In the genomic region with DNA sequence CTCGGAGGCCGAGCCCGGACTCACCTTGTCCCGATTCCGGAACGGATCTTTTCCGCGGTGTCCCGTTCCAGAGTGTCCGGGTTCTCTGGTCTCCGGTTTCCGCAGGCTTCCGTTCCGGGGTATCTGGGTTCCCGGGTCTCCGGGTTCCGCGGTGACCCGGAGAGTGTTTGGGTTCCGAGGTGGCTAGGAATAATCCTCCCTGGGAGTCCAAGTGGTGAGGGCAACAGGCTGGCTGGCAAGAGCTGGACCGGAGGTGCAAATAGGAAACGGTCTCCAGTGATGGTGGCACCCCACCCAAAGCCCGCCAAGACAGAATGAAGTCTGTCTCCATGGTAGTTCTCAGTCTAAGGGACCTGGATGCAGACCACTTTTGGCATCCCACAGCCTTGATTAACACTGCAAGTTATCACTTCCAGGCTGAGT, we compare ENCODE assay signal across 8 mouse cellular contexts. TPM values are rescaled to one million over a fixed set of nuclear protein-coding genes. Genes with fewer than 3 reads are reported as not detected.
DNase-seq lines count a peak whose midpoint lies in the region; ATAC-seq and TF ChIP-seq lines count a peak whose summit lies in the region.

A gene (minus strand): TSS at position 64 of the 423 bp plus-strand sequence.

- no peaks in the 10 kb centered on the region for H3K9me3 ChIP-seq in G1E (replicated peaks)
- H3K9me3 ChIP-seq in forebrain, embryonic 15.5 days = no peaks in the 10 kb centered on the region
- H3K9me3 ChIP-seq in liver, postnatal 0 days (ENCODE audit: low read length) = no peaks in the 10 kb centered on the region; the same call in 1 of the 2 replicates
- H3K9me3 ChIP-seq in neural tube, embryonic 13.5 days = 0 out of 2 replicates have a peak, but pooled peaks cover 2% of the 10 kb centered on the region

- peak within 1 kb of the TSS; percentile 77 for H3K4me3 ChIP-seq in G1E (ENCODE audit: low read depth, low read length)
- peak within 1 kb of the TSS; percentile 75 for H3K4me3 ChIP-seq in forebrain, embryonic 15.5 days
- H3K4me3 ChIP-seq in liver, postnatal 0 days (ENCODE audit: low read depth, low read length) = peak within 1 kb of the TSS; percentile 69
- H3K4me3 ChIP-seq in neural tube, embryonic 13.5 days = peak within 1 kb of the TSS; percentile 82
- H3K4me3 ChIP-seq in testis, adult 2 months (ENCODE audit: control insufficient read depth, low read depth, low read length) = peak within 1 kb of the TSS; percentile 99

- H3K9ac ChIP-seq in forebrain, embryonic 15.5 days (replicated peaks) = peak within 1 kb of the TSS; percentile 91
- peak within 1 kb of the TSS; percentile 84 for H3K9ac ChIP-seq in liver, postnatal 0 days (replicated peaks)
- H3K9ac ChIP-seq in neural tube, embryonic 13.5 days = peak within 1 kb of the TSS; percentile 93

- no peak for TF ChIP-seq CTCF in G1E (IDR thresholded peaks at IDR 0.05; ENCODE audit: low read depth, low read length)
- TF ChIP-seq CTCF in liver, postnatal 0 days (IDR thresholded peaks at IDR 0.05; ENCODE audit: low read depth) = no peak
- TF ChIP-seq CTCF in testis, adult 2 months (IDR thresholded peaks at IDR 0.05; ENCODE audit: control insufficient read depth, insufficient read depth, insufficient replicate concordance, low read depth, low read length) = no peak

- intact Hi-C loops in heart, postnatal 25 days (cut with DNase I) = loop anchor here (2.0 to 5.0 kb wide), 2 partner anchors 42 to 217 kb away; a partner anchor contains a TSS

- H3K4me2 ChIP-seq in forebrain, embryonic 15.5 days (replicated peaks) = peak within 1 kb of the TSS; percentile 80
- H3K4me2 ChIP-seq in liver, postnatal 0 days (ENCODE audit: low read depth, low read length) = peak within 1 kb of the TSS; percentile 80
- peak within 1 kb of the TSS; percentile 90 for H3K4me2 ChIP-seq in neural tube, embryonic 13.5 days

- peak; percentile 25 for DNase-seq in G1E (ENCODE audit: low spot score)
- DNase-seq in cerebellum, adult 18-20 months = peak; percentile 77 to 90
- DNase-seq in heart, postnatal 25 days (ENCODE audit: low spot score) = peak; percentile 53
- peak; percentile 79 for DNase-seq in layer of hippocampus, adult 11-12 months (ENCODE audit: low spot score)
- DNase-seq in liver, postnatal 0 days = peak; percentile 85

- 2% methylated on average over 23 of the region's 23 CpGs for WGBS in forebrain, embryonic 15.5 days
- WGBS in liver, postnatal 0 days (ENCODE audit: insufficient replicate concordance) = 2% methylated on average over 23 of the region's 23 CpGs
- 1% methylated on average over 23 of the region's 23 CpGs for WGBS in neural tube, embryonic 13.5 days

- TF ChIP-seq EP300 in liver, postnatal 0 days (IDR thresholded peaks at IDR 0.05; ENCODE audit: low read depth) = no peak

- H3K4me1 ChIP-seq in G1E (ENCODE audit: insufficient read depth, low read depth, low read length) = no peaks in the 10 kb centered on the region; the same call in 1 of the 2 replicates
- H3K4me1 ChIP-seq in forebrain, embryonic 15.5 days = peaks cover 13% of the 10 kb centered on the region
- peaks cover 7% of the 10 kb centered on the region; the same call in 1 of the 2 replicates for H3K4me1 ChIP-seq in liver, postnatal 0 days (ENCODE audit: insufficient read depth)
- peaks cover 13% of the 10 kb centered on the region for H3K4me1 ChIP-seq in neural tube, embryonic 13.5 days (replicated peaks)
- peaks cover 5% of the 10 kb centered on the region for H3K4me1 ChIP-seq in testis, adult 2 months (ENCODE audit: control insufficient read depth, insufficient read depth, low read length)

- peak; percentile 28; the same call in 1 of the 2 replicates for ATAC-seq in G1E (ENCODE audit: extremely low read depth, insufficient number of reproducible peaks, low FRiP score, poor library complexity, severe bottlenecking)
- ATAC-seq in forebrain, embryonic 15.5 days (replicated peaks) = peak; percentile 84
- ATAC-seq in liver, postnatal 0 days = peak; percentile 98
- peak; percentile 83 for ATAC-seq in neural tube, embryonic 13.5 days (ENCODE audit: low read depth)

- H3K27ac ChIP-seq in forebrain, embryonic 15.5 days (replicated peaks) = peak within 1 kb of the TSS; percentile 39
- H3K27ac ChIP-seq in liver, postnatal 0 days (ENCODE audit: low read depth) = peak within 1 kb of the TSS; percentile 67
- 0 out of 2 replicates have a peak within 1 kb of the TSS, but pooled peaks have one; percentile 29 for H3K27ac ChIP-seq in neural tube, embryonic 13.5 days (replicated peaks)
- peak within 1 kb of the TSS; percentile 61 for H3K27ac ChIP-seq in testis, adult 2 months (ENCODE audit: control insufficient read depth, insufficient read depth, low read depth, low read length)

- peaks cover 9% of the 10 kb centered on the region; the same call in 1 of the 2 replicates for H3K27me3 ChIP-seq in G1E (ENCODE audit: insufficient read depth, low read length)
- H3K27me3 ChIP-seq in forebrain, embryonic 15.5 days = no peaks in the 10 kb centered on the region
- H3K27me3 ChIP-seq in liver, postnatal 0 days (ENCODE audit: insufficient read depth, low read length) = no peaks in the 10 kb centered on the region
- no peaks in the 10 kb centered on the region for H3K27me3 ChIP-seq in neural tube, embryonic 13.5 days
- H3K27me3 ChIP-seq in testis, adult 2 months (ENCODE audit: control insufficient read depth, insufficient read depth, low read length) = no peaks in the 10 kb centered on the region

- TF ChIP-seq POLR2A in testis, adult 2 months (IDR thresholded peaks at IDR 0.05; ENCODE audit: control insufficient read depth, low read depth, low read length) = peak; percentile 86

- H3K36me3 ChIP-seq in G1E (replicated peaks) = no peaks in the 10 kb centered on the region
- H3K36me3 ChIP-seq in forebrain, embryonic 15.5 days = no peaks in the 10 kb centered on the region
- H3K36me3 ChIP-seq in liver, postnatal 0 days (replicated peaks; ENCODE audit: insufficient read depth, low read length) = no peaks in the 10 kb centered on the region
- no peaks in the 10 kb centered on the region for H3K36me3 ChIP-seq in neural tube, embryonic 13.5 days
- no peaks in the 10 kb centered on the region for H3K36me3 ChIP-seq in testis, adult 2 months (ENCODE audit: control insufficient read depth, insufficient read depth, low read length)

RNA-seq across cellular contexts. Expression of the gene that starts here (rescaled TPM):
- total RNA-seq in G1E (2014; fragmentation: Nextera tagmentation) (3.1 and 3.7 TPM in 2 replicates), G1E (2017) (1.4 TPM in 2 replicates)
- 0.03 and 0.10 TPM in 2 replicates for polyA plus RNA-seq in G1E (2012)
- polyA plus RNA-seq in forebrain, embryonic 15.5 days (2015; fragmentation: Nextera tagmentation; extraction: Ambion mirVana) = 9.3 and 9.4 TPM in 2 replicates
- total RNA-seq in heart, postnatal 25 days (2021) = 1 to 10 TPM; 3.4 to 3.8 TPM
- 0.47 and 0.54 TPM in 2 replicates for polyA plus RNA-seq in liver, postnatal 0 days (2015; fragmentation: Nextera tagmentation; extraction: Ambion mirVana)
- polyA plus RNA-seq in neural tube, embryonic 13.5 days (2015; fragmentation: Nextera tagmentation; extraction: Ambion mirVana) = 7.5 and 8.7 TPM in 2 replicates
- polyA plus RNA-seq in testis, adult 2 months (2012; rRNA removed) = 0.94 and 1.3 TPM in 2 replicates

Comparison
In these comparisons a context has a peak if more than half of its experiments do, and no peak if none do; other contexts are left out.
1. Peak in every context shown above with its lines: DNase-seq, ATAC-seq, H3K4me3 ChIP-seq and H3K27ac ChIP-seq.
2. Peak in DNase-seq, ATAC-seq, H3K4me3 ChIP-seq, H3K27ac ChIP-seq, H3K9ac ChIP-seq and H3K4me2 ChIP-seq in liver, postnatal 0 days; RNA of the gene not detected or under 1 TPM.
3. ATAC-seq: peak in every context shown above with its lines; median percentile 98 in liver, postnatal 0 days; 84 in forebrain, embryonic 15.5 days; 83 in neural tube, embryonic 13.5 days; 28 in G1E.
4. DNase-seq: peak in every context shown above with its lines; median percentile 85 in liver, postnatal 0 days; 84 in cerebellum, adult 18-20 months; 79 in layer of hippocampus, adult 11-12 months; 53 in heart, postnatal 25 days; 25 in G1E.